30 mouse cellular contexts compared by ENCODE assay signal in the genomic region with DNA sequence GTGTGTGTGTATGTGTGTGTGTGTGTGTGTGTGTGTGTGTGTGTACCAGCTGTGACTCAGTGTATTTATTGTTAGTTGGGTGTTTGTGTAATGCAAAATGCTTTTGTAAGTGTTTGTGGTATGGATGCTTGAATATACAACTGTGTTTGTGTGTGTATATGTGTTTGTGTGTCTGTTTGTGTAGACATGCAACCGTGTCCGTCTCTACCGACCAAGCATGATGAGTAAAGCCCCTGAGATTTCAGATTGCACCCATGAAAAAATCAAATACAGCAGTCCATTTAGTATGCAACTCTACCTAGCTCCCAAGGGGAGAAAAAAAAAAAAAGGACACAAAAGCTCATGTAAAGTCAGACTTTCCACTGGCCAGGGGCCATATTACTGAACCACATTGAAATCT. TPM values are rescaled to one million over a fixed set of nuclear protein-coding genes. Genes with fewer than 3 reads are reported as not detected.
"Had no signal": no experiment of that assay in that cellular context is flagged by ENCODE, and none has a peak within 500 bp of the region (broad histone marks: within the 10 kb centered on the region; RNA-seq: fewer than 3 reads in every experiment).

No protein-coding gene starts in this region.

RNA-seq across cellular contexts. Expression of a gene that starts 5.0 kb away (rescaled TPM):
- total RNA-seq: common myeloid progenitor, adult 5-6 weeks; forebrain, postnatal 0 days; gastrocnemius, adult 18-20 months; gastrocnemius, adult 2 months; gastrocnemius, adult 8-10 months; gastrocnemius, postnatal 14 days; gastrocnemius, postnatal 25 days; gastrocnemius, postnatal 36 days; gastrocnemius, postnatal 4 days; granulocyte monocyte progenitor cell, adult 5-6 weeks; heart, adult 18-20 months; heart, adult 2 months; heart, adult 8-10 months had no signal
- polyA plus RNA-seq: cerebellum, adult 2 months; cortical plate, adult 2 months; embryonic facial prominence, embryonic 11.5 days; embryonic facial prominence, embryonic 12.5 days; embryonic facial prominence, embryonic 13.5 days; embryonic facial prominence, embryonic 14.5 days; embryonic facial prominence, embryonic 15.5 days; forebrain, embryonic 11.5 days; forebrain, embryonic 12.5 days; forebrain, embryonic 13.5 days; forebrain, embryonic 14.5 days; forebrain, embryonic 15.5 days; forebrain, embryonic 16.5 days; forebrain, postnatal 0 days; heart, adult 2 months; heart, embryonic 10.5 days had no signal

RNA-seq across cellular contexts. Expression of a gene that starts 11.4 kb away (rescaled TPM):
- total RNA-seq: common myeloid progenitor, adult 5-6 weeks; forebrain, postnatal 0 days; gastrocnemius, adult 18-20 months; gastrocnemius, adult 2 months; gastrocnemius, adult 8-10 months; gastrocnemius, postnatal 14 days; gastrocnemius, postnatal 25 days; gastrocnemius, postnatal 36 days; gastrocnemius, postnatal 4 days; granulocyte monocyte progenitor cell, adult 5-6 weeks; heart, adult 18-20 months; heart, adult 2 months; heart, adult 8-10 months had no signal
- polyA plus RNA-seq: cortical plate, adult 2 months; embryonic facial prominence, embryonic 11.5 days; embryonic facial prominence, embryonic 12.5 days; embryonic facial prominence, embryonic 13.5 days; embryonic facial prominence, embryonic 14.5 days; embryonic facial prominence, embryonic 15.5 days; erythroblast, embryonic 14.5 days; forebrain, embryonic 11.5 days; forebrain, embryonic 13.5 days; forebrain, embryonic 14.5 days; forebrain, embryonic 15.5 days; forebrain, embryonic 16.5 days; forebrain, postnatal 0 days; heart, adult 2 months; heart, embryonic 10.5 days had no signal

RNA-seq across cellular contexts. Expression of a gene that starts 28.3 kb away (rescaled TPM):
- total RNA-seq: common myeloid progenitor, adult 5-6 weeks; forebrain, postnatal 0 days; gastrocnemius, adult 18-20 months; gastrocnemius, adult 2 months; gastrocnemius, adult 8-10 months; gastrocnemius, postnatal 14 days; gastrocnemius, postnatal 25 days; gastrocnemius, postnatal 36 days; gastrocnemius, postnatal 4 days; granulocyte monocyte progenitor cell, adult 5-6 weeks; heart, adult 18-20 months; heart, adult 2 months; heart, adult 8-10 months had no signal
- polyA plus RNA-seq: cerebellum, adult 2 months; cortical plate, adult 2 months; embryonic facial prominence, embryonic 11.5 days; embryonic facial prominence, embryonic 12.5 days; embryonic facial prominence, embryonic 13.5 days; embryonic facial prominence, embryonic 14.5 days; embryonic facial prominence, embryonic 15.5 days; erythroblast, embryonic 14.5 days; forebrain, embryonic 11.5 days; forebrain, embryonic 12.5 days; forebrain, embryonic 13.5 days; forebrain, embryonic 14.5 days; forebrain, embryonic 15.5 days; forebrain, embryonic 16.5 days; forebrain, postnatal 0 days; frontal cortex, adult 2 months; gonadal fat pad, adult 2 months; heart, adult 2 months; heart, embryonic 10.5 days had no signal

RNA-seq across cellular contexts. Expression of a gene that starts 30.2 kb away (rescaled TPM):
- total RNA-seq: common myeloid progenitor, adult 5-6 weeks; forebrain, postnatal 0 days; gastrocnemius, adult 18-20 months; gastrocnemius, adult 2 months; gastrocnemius, adult 8-10 months; gastrocnemius, postnatal 14 days; gastrocnemius, postnatal 25 days; gastrocnemius, postnatal 36 days; gastrocnemius, postnatal 4 days; granulocyte monocyte progenitor cell, adult 5-6 weeks; heart, adult 18-20 months; heart, adult 2 months; heart, adult 8-10 months had no signal
- polyA plus RNA-seq: cerebellum, adult 2 months; cortical plate, adult 2 months; embryonic facial prominence, embryonic 11.5 days; embryonic facial prominence, embryonic 12.5 days; embryonic facial prominence, embryonic 13.5 days; embryonic facial prominence, embryonic 14.5 days; embryonic facial prominence, embryonic 15.5 days; erythroblast, embryonic 14.5 days; forebrain, embryonic 11.5 days; forebrain, embryonic 12.5 days; forebrain, embryonic 13.5 days; forebrain, embryonic 14.5 days; forebrain, embryonic 15.5 days; forebrain, embryonic 16.5 days; forebrain, postnatal 0 days; frontal cortex, adult 2 months; gonadal fat pad, adult 2 months; heart, adult 2 months; heart, embryonic 10.5 days had no signal
